In the genomic region with DNA sequence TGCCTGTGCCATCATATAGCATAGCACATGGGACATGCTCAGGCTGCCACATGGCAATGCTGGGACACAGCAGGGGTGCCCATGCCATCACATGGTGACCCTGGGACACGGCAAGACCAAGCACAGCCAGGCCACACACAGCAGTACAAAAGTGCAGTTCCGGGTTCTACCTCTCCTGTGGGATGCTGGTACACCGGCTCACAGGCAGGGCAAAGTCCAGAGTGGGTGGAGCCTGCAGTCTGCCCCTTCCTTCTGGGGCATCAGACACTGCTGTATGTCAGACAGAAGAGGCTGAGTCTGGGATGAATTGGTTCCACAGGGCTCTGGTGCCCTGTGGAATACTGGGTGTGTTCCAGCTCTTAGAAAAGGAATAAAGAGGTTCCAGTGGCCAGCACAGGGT, we compare ENCODE assay signal across 21 mouse cellular contexts. TPM values are rescaled to one million over a fixed set of nuclear protein-coding genes. Genes with fewer than 3 reads are reported as not detected.
DNase-seq lines count a peak whose midpoint lies in the region; ATAC-seq and TF ChIP-seq lines count a peak whose summit lies in the region.
"Had no signal": no experiment of that assay in that cellular context is flagged by ENCODE, and none has a peak within 500 bp of the region (broad histone marks: within the 10 kb centered on the region; RNA-seq: fewer than 3 reads in every experiment).

No protein-coding gene starts in this region.

- no peaks in the 10 kb centered on the region for H3K4me1 ChIP-seq in hindbrain, embryonic 12.5 days
- no peaks in the 10 kb centered on the region for H3K4me1 ChIP-seq in hindbrain, embryonic 11.5 days (replicated peaks; ENCODE audit: control insufficient read depth, insufficient read depth, low read length)
- H3K4me1 ChIP-seq in lung, postnatal 0 days (ENCODE audit: insufficient read depth, low read depth, low read length), result no peaks in the 10 kb centered on the region
- H3K4me1 ChIP-seq in hindbrain, embryonic 14.5 days (replicated peaks; ENCODE audit: control insufficient read depth, insufficient read depth, low read length), result no peaks in the 10 kb centered on the region
- H3K4me1 ChIP-seq: neural tube, embryonic 15.5 days had no signal

- peaks cover 3% of the 10 kb centered on the region; the same call in 1 of the 2 replicates for H3K27me3 ChIP-seq in hindbrain, embryonic 12.5 days
- no peaks in the 10 kb centered on the region for H3K27me3 ChIP-seq in hindbrain, embryonic 11.5 days (ENCODE audit: control insufficient read depth, insufficient read depth, low read length)
- H3K27me3 ChIP-seq in lung, postnatal 0 days (replicated peaks; ENCODE audit: insufficient read depth, low read length), result no peaks in the 10 kb centered on the region
- H3K27me3 ChIP-seq in hindbrain, embryonic 14.5 days (ENCODE audit: control insufficient read depth, insufficient read depth, low read length), result no peaks in the 10 kb centered on the region
- H3K27me3 ChIP-seq: neural tube, embryonic 15.5 days; Patski; stomach, embryonic 15.5 days had no signal

- H3K36me3 ChIP-seq in hindbrain, embryonic 12.5 days, result no peaks in the 10 kb centered on the region
- no peaks in the 10 kb centered on the region for H3K36me3 ChIP-seq in hindbrain, embryonic 11.5 days (ENCODE audit: control insufficient read depth, insufficient read depth, low read length)
- no peaks in the 10 kb centered on the region for H3K36me3 ChIP-seq in lung, postnatal 0 days (ENCODE audit: insufficient read depth, low read length)
- no peaks in the 10 kb centered on the region for H3K36me3 ChIP-seq in hindbrain, embryonic 14.5 days (replicated peaks; ENCODE audit: control insufficient read depth, insufficient read depth)
- H3K36me3 ChIP-seq: heart, embryonic 15.5 days; limb, embryonic 10.5 days; neural tube, embryonic 15.5 days; stomach, embryonic 15.5 days had no signal

- TF ChIP-seq CTCF in lung, postnatal 0 days (IDR thresholded peaks at IDR 0.05), result no peak

- H3K9me3 ChIP-seq in hindbrain, embryonic 12.5 days (replicated peaks), result no peaks in the 10 kb centered on the region
- no peaks in the 10 kb centered on the region for H3K9me3 ChIP-seq in hindbrain, embryonic 11.5 days (ENCODE audit: control insufficient read depth, low read length)
- H3K9me3 ChIP-seq in lung, postnatal 0 days (ENCODE audit: low read length), result no peaks in the 10 kb centered on the region
- no peaks in the 10 kb centered on the region for H3K9me3 ChIP-seq in hindbrain, embryonic 14.5 days (ENCODE audit: control insufficient read depth, low read length)
- H3K9me3 ChIP-seq: heart, embryonic 15.5 days; limb, embryonic 10.5 days; neural tube, embryonic 15.5 days; stomach, embryonic 15.5 days had no signal

- ATAC-seq in hindbrain, embryonic 12.5 days (ENCODE audit: low FRiP score), result no peak
- ATAC-seq in hindbrain, embryonic 11.5 days (ENCODE audit: low FRiP score), result no peak
- no peak for ATAC-seq in lung, postnatal 0 days
- ATAC-seq in hindbrain, embryonic 14.5 days (ENCODE audit: low FRiP score), result no peak
- ATAC-seq: forebrain, embryonic 16.5 days; midbrain, embryonic 16.5 days; Patski had no signal

- 55% methylated on average over 3 of the region's 3 CpGs for WGBS in hindbrain, embryonic 12.5 days
- 54% methylated on average over 3 of the region's 3 CpGs for WGBS in hindbrain, embryonic 11.5 days
- 65% methylated on average over 3 of the region's 3 CpGs for WGBS in lung, postnatal 0 days
- WGBS in hindbrain, embryonic 14.5 days, result 56% methylated on average over 3 of the region's 3 CpGs

- TF ChIP-seq EP300 in lung, postnatal 0 days (IDR thresholded peaks at IDR 0.05), result no peak

- no peak overlapping the region for H3K4me3 ChIP-seq in hindbrain, embryonic 12.5 days
- no peak overlapping the region for H3K4me3 ChIP-seq in hindbrain, embryonic 11.5 days (ENCODE audit: low read depth, low read length)
- no peak overlapping the region for H3K4me3 ChIP-seq in lung, postnatal 0 days (ENCODE audit: low read depth, low read length)
- H3K4me3 ChIP-seq in hindbrain, embryonic 14.5 days (replicated peaks; ENCODE audit: low read length), result no peak overlapping the region
- H3K4me3 ChIP-seq: heart, embryonic 15.5 days; left cerebral cortex, adult 2 months; limb, embryonic 10.5 days; neural tube, embryonic 15.5 days; stomach, embryonic 15.5 days had no signal

- H3K27ac ChIP-seq in hindbrain, embryonic 12.5 days, result no peak overlapping the region
- H3K27ac ChIP-seq in hindbrain, embryonic 11.5 days (ENCODE audit: low read depth, low read length), result no peak overlapping the region
- H3K27ac ChIP-seq in lung, postnatal 0 days (ENCODE audit: low read length), result no peak overlapping the region
- no peak overlapping the region for H3K27ac ChIP-seq in hindbrain, embryonic 14.5 days
- H3K27ac ChIP-seq: heart, embryonic 15.5 days; left cerebral cortex, adult 2 months; limb, embryonic 10.5 days; liver, embryonic 14.5 days; neural tube, embryonic 15.5 days; stomach, embryonic 15.5 days had no signal

- no peak overlapping the region for H3K4me2 ChIP-seq in hindbrain, embryonic 12.5 days (replicated peaks)
- H3K4me2 ChIP-seq in hindbrain, embryonic 11.5 days (replicated peaks; ENCODE audit: low read depth, low read length), result no peak overlapping the region
- no peak overlapping the region for H3K4me2 ChIP-seq in lung, postnatal 0 days (replicated peaks; ENCODE audit: low read depth, low read length)
- H3K4me2 ChIP-seq in hindbrain, embryonic 14.5 days (replicated peaks), result no peak overlapping the region
- H3K4me2 ChIP-seq: heart, embryonic 15.5 days; neural tube, embryonic 15.5 days; stomach, embryonic 15.5 days had no signal

- no peak for DNase-seq in hindbrain, embryonic 11.5 days (ENCODE audit: low spot score)
- peak; percentile 7 for DNase-seq in lung, postnatal 0 days (ENCODE audit: low spot score)
- DNase-seq in lung, postnatal 14 days, result no peak
- DNase-seq in kidney, postnatal 36 days, result peak; percentile 57 to 81
- no peak for DNase-seq in cerebellum, adult 18-20 months
- no peak for DNase-seq in adrenal gland, postnatal 25 days
- no peak for DNase-seq in hindbrain, embryonic 14.5 days (ENCODE audit: low spot score)
- DNase-seq: adrenal gland, adult 8-10 months; gastrocnemius, postnatal 36 days; heart, postnatal 4 days; right cerebral cortex, postnatal 14 days had no signal

- H3K9ac ChIP-seq in hindbrain, embryonic 12.5 days, result peak overlapping the region; percentile 1; the same call in 1 of the 2 replicates
- no peak overlapping the region for H3K9ac ChIP-seq in hindbrain, embryonic 11.5 days (ENCODE audit: low read depth, low read length)
- H3K9ac ChIP-seq in lung, postnatal 0 days (replicated peaks; ENCODE audit: low read depth), result no peak overlapping the region
- no peak overlapping the region for H3K9ac ChIP-seq in hindbrain, embryonic 14.5 days
- H3K9ac ChIP-seq: heart, embryonic 15.5 days; liver, embryonic 14.5 days; neural tube, embryonic 15.5 days; stomach, embryonic 15.5 days had no signal

RNA-seq across cellular contexts. Expression of a gene that starts 31.6 kb away (rescaled TPM):
- 50.4 and 54.5 TPM in 2 replicates for polyA plus RNA-seq in hindbrain, embryonic 12.5 days (2016; fragmentation: Nextera tagmentation; extraction: Ambion mirVana)
- polyA plus RNA-seq in hindbrain, embryonic 11.5 days (2014; fragmentation: Nextera tagmentation; extraction: Ambion mirVana), result 44.6 and 51.6 TPM in 2 replicates
- 40.6 and 40.7 TPM in 2 replicates for polyA plus RNA-seq in lung, postnatal 0 days (2015; fragmentation: Nextera tagmentation; extraction: Ambion mirVana)
- 30.3 and 53.3 TPM in 2 replicates for total RNA-seq in adrenal gland, postnatal 25 days (2021)
- 24.9 and 28.0 TPM in 2 replicates for polyA plus RNA-seq in hindbrain, embryonic 14.5 days (2014; fragmentation: Nextera tagmentation; extraction: Ambion mirVana)

Comparison
In these comparisons a context has a peak if more than half of its experiments do, and no peak if none do; other contexts are left out.
1. DNase-seq: peak in lung, postnatal 0 days (single experiment) and kidney, postnatal 36 days (2 of 2); none in hindbrain, embryonic 11.5 days (single experiment), lung, postnatal 14 days (single experiment), cerebellum, adult 18-20 months (0 of 2), adrenal gland, postnatal 25 days (single experiment) and hindbrain, embryonic 14.5 days (single experiment).